Mouse (Mus musculus): ENCODE data around the gene Dock8. TPM values are rescaled to one million over a fixed set of nuclear protein-coding genes. Genes with fewer than 3 reads are reported as not detected.

The Dock8 gene
- polyA plus RNA-seq, 1 experiment from 2014 or later, result 1.5 TPM

DNA sequence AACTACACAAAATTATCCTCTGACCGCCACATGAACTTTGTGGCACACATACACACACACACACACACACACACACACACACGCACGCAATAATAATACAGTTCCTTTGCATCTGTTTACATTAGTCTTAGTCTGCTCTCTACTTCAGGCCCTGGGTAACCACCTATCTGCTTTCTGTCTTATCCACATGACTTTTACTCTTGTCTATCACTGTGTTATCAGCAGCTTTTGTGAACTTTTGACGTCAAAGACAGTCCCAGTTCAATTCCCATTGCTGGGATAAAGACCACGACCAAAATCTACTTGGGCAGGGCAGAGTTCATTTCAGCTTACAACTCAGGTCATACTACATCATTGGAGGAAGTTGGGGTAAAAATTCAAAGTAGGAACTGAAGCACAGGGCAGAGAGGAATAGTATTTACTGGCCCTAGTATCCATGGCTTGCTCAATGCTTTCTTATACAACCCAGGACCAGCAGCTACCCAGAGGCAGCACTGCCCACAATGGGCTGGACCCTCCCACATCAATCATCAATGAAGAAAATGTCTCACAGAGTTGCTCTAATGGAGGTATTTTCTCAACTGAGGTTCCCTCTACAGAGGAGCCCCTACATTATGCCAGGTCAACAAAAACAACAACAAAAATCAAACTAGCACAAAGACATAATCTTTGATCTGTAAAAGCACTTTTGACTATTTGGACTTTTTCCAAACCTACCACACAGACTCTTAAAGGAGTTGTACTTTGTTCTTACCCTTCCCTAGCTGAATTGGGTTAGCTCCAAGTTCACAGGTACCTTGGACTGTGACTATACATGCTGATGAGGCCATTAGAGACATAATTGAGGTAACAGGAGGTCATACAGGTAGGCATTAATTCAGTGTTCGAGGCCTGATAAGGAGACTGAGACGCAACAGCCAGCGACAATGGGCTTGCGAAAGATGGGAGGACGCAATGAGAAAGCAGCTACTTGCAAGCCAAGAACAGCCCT, 20.2 kb upstream of the Dock8 start:
- WGBS, result 89% methylated on average over 10 of the region's 10 CpGs
- H3K36me3 ChIP-seq (ENCODE audit: control insufficient read depth, insufficient read depth, low read length), result no peaks in the 10 kb centered on the region
- H3K9ac ChIP-seq (ENCODE audit: low read depth, low read length), result no peak overlapping the region

GRCm38 (mm10) chr19:24981294-24981693, 18.0 kb upstream of the Dock8 start:
- WGBS, result 26% methylated on average over 8 of the region's 8 CpGs
- Histone ChIP-seq H3K27ac (ENCODE audit: low read depth, low read length) (no peak overlapping the region), H3K4me2 (ENCODE audit: low read length) (no peak overlapping the region), H3K36me3 (ENCODE audit: control insufficient read depth, insufficient read depth, low read length) (no peaks in the 10 kb centered on the region), H3K9me3 (ENCODE audit: control insufficient read depth, low read length) (no peaks in the 10 kb centered on the region), H3K4me1 (ENCODE audit: control insufficient read depth, insufficient read depth, low read depth, low read length) (no peaks in the 10 kb centered on the region), H3K27me3 (replicated peaks; ENCODE audit: control insufficient read depth, insufficient read depth, low read length) (no peaks in the 10 kb centered on the region), H3K9ac (ENCODE audit: low read depth, low read length) (no peak overlapping the region), H3K4me3 (ENCODE audit: low read length) (no peak overlapping the region)
- peak; percentile 71 for ATAC-seq

More for the DNA sequence above, 20.2 kb upstream of the Dock8 start:
- no peaks in the 10 kb centered on the region for H3K4me1 ChIP-seq (ENCODE audit: control insufficient read depth, insufficient read depth, low read depth, low read length)
- ATAC-seq, result no peak
- H3K9me3 ChIP-seq (ENCODE audit: control insufficient read depth, low read length), result no peaks in the 10 kb centered on the region
- H3K4me3 ChIP-seq (ENCODE audit: low read length), result no peak overlapping the region
- H3K4me2 ChIP-seq (ENCODE audit: low read length), result no peak overlapping the region
- no peaks in the 10 kb centered on the region for H3K27me3 ChIP-seq (replicated peaks; ENCODE audit: control insufficient read depth, insufficient read depth, low read length)
- no peak overlapping the region for H3K27ac ChIP-seq (ENCODE audit: low read depth, low read length)

- H3K4me3 ChIP-seq (ENCODE audit: low read length), result no peak overlapping the region
- no peaks in the 10 kb centered on the region for H3K4me1 ChIP-seq (ENCODE audit: control insufficient read depth, insufficient read depth, low read depth, low read length)
- H3K27ac ChIP-seq (ENCODE audit: low read depth, low read length), result no peak overlapping the region
- H3K4me2 ChIP-seq (ENCODE audit: low read length), result no peak overlapping the region
- H3K9me3 ChIP-seq (ENCODE audit: control insufficient read depth, low read length), result no peaks in the 10 kb centered on the region
- H3K9ac ChIP-seq (ENCODE audit: low read depth, low read length), result no peak overlapping the region
- H3K36me3 ChIP-seq (ENCODE audit: control insufficient read depth, insufficient read depth, low read length), result no peaks in the 10 kb centered on the region
- no peak for ATAC-seq
- H3K27me3 ChIP-seq (replicated peaks; ENCODE audit: control insufficient read depth, insufficient read depth, low read length), result no peaks in the 10 kb centered on the region
- 89% methylated on average over 4 of the region's 4 CpGs for WGBS
Measured at GRCm38 (mm10) chr19:24983050-24983449, 16.3 kb upstream of the Dock8 start.

DNA sequence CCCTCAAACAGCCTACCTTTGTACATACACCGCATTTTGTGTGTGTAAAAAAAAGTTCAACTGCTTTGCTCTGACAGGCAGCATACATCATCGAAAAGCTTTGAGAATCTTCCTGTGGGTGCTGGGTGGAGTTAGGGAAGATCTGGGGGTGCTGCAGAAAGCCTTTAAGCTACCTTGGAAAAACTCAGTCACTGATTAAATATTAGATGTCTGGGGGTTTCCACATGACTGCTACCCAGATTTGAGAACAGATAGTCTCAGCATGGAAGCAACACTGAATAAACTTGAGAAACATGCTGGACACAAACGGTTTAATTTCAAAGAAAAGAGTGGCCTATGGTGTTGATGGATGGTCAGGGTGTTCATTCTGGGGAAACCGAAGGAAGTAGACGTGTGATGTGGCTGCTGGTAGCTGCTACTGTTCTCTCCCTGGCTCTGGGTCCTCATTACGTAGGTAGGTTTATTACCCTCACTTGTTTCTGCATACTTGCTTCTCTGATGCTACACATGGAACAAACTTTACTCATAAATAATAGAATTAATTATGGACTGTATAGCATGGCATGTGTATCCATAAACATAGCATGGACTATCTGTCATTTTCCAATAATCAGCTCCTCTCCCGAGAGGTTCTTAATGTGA, 15.4 kb upstream of the Dock8 start:
- no peaks in the 10 kb centered on the region for H3K4me1 ChIP-seq (ENCODE audit: control insufficient read depth, insufficient read depth, low read depth, low read length)
- WGBS, result 76% methylated on average over 7 of the region's 7 CpGs
- H3K4me3 ChIP-seq (ENCODE audit: low read length), result no peak overlapping the region
- no peaks in the 10 kb centered on the region for H3K36me3 ChIP-seq (ENCODE audit: control insufficient read depth, insufficient read depth, low read length)
- H3K9me3 ChIP-seq (ENCODE audit: control insufficient read depth, low read length), result no peaks in the 10 kb centered on the region
- no peak overlapping the region for H3K4me2 ChIP-seq (ENCODE audit: low read length)
- no peak overlapping the region for H3K9ac ChIP-seq (ENCODE audit: low read depth, low read length)
- H3K27ac ChIP-seq (ENCODE audit: low read depth, low read length), result no peak overlapping the region
- H3K27me3 ChIP-seq (replicated peaks; ENCODE audit: control insufficient read depth, insufficient read depth, low read length), result no peaks in the 10 kb centered on the region
- ATAC-seq, result no peak

DNA sequence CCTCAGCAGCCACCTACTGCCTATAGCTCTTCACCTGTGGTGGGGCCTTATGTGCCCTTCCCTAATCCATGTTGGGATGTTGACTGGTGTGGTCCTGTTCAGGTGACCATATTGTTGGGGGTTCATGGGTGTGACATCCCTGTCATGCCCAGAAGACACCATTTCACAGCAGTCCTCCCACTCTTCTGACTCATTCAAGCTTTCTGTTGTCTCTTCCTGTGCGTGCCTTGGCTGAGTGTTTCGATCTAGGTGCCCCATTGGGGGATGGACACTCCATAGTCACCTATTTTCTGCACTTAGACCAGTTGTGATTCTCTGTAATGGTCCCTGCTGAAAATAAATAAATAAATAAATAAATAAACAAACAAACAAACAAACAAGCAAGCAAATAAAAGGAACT, 14.3 kb upstream of the Dock8 start:
- Histone ChIP-seq H3K27me3 (replicated peaks; ENCODE audit: control insufficient read depth, insufficient read depth, low read length) (no peaks in the 10 kb centered on the region), H3K27ac (ENCODE audit: low read depth, low read length) (no peak overlapping the region), H3K36me3 (ENCODE audit: control insufficient read depth, insufficient read depth, low read length) (no peaks in the 10 kb centered on the region), H3K9ac (ENCODE audit: low read depth, low read length) (no peak overlapping the region), H3K4me1 (ENCODE audit: control insufficient read depth, insufficient read depth, low read depth, low read length) (no peaks in the 10 kb centered on the region), H3K4me3 (ENCODE audit: low read length) (no peak overlapping the region), H3K4me2 (ENCODE audit: low read length) (no peak overlapping the region), H3K9me3 (ENCODE audit: control insufficient read depth, low read length) (no peaks in the 10 kb centered on the region)
- ATAC-seq, result no peak
- WGBS, result 95% methylated on average over 2 of the region's 2 CpGs

GRCm38 (mm10) chr19:24987355-24987754, 12.0 kb upstream of the Dock8 start:
- Histone ChIP-seq H3K9me3 (ENCODE audit: control insufficient read depth, low read length) (no peaks in the 10 kb centered on the region), H3K9ac (ENCODE audit: low read depth, low read length) (no peak overlapping the region), H3K27ac (ENCODE audit: low read depth, low read length) (no peak overlapping the region), H3K4me2 (ENCODE audit: low read length) (no peak overlapping the region), H3K27me3 (replicated peaks; ENCODE audit: control insufficient read depth, insufficient read depth, low read length) (no peaks in the 10 kb centered on the region), H3K4me3 (ENCODE audit: low read length) (no peak overlapping the region), H3K36me3 (ENCODE audit: control insufficient read depth, insufficient read depth, low read length) (no peaks in the 10 kb centered on the region), H3K4me1 (ENCODE audit: control insufficient read depth, insufficient read depth, low read depth, low read length) (no peaks in the 10 kb centered on the region)
- no peak for ATAC-seq
- WGBS, result 73% methylated on average over 4 of the region's 4 CpGs

DNA sequence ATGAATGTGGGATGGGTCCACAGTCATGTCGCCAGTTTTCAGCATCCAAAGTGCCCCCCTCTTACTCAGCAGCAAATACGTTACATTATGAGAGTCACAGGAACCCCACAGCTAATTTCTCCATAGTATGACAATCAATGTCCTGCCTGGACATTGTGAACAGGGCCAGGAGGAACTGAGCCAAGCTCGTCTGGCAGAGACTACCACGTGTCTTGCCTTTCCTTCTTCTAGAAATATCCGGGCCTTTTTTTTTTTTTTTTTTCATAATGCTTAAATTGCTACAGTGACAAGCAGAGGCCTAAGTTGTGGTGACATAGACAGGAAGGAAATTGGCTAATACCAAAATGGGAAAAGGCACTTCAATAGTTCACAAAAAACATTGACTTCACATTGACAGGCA, 10.5 kb upstream of the Dock8 start:
- Histone ChIP-seq H3K9me3 (ENCODE audit: control insufficient read depth, low read length) (no peaks in the 10 kb centered on the region), H3K4me2 (ENCODE audit: low read length) (no peak overlapping the region), H3K27me3 (replicated peaks; ENCODE audit: control insufficient read depth, insufficient read depth, low read length) (no peaks in the 10 kb centered on the region), H3K27ac (ENCODE audit: low read depth, low read length) (no peak overlapping the region), H3K9ac (ENCODE audit: low read depth, low read length) (no peak overlapping the region), H3K36me3 (ENCODE audit: control insufficient read depth, insufficient read depth, low read length) (no peaks in the 10 kb centered on the region), H3K4me1 (ENCODE audit: control insufficient read depth, insufficient read depth, low read depth, low read length) (no peaks in the 10 kb centered on the region), H3K4me3 (ENCODE audit: low read length) (no peak overlapping the region)
- 67% methylated on average over 5 of the region's 5 CpGs for WGBS
- ATAC-seq, result no peak

GRCm38 (mm10) chr19:24990138-24990822, 9.1 kb upstream of the Dock8 start:
- H3K4me1 ChIP-seq (ENCODE audit: control insufficient read depth, insufficient read depth, low read depth, low read length), result no peaks in the 10 kb centered on the region
- H3K27ac ChIP-seq (ENCODE audit: low read depth, low read length), result no peak overlapping the region
- no peak overlapping the region for H3K4me2 ChIP-seq (ENCODE audit: low read length)
- no peaks in the 10 kb centered on the region for H3K27me3 ChIP-seq (replicated peaks; ENCODE audit: control insufficient read depth, insufficient read depth, low read length)
- ATAC-seq, result no peak
- 77% methylated on average over 7 of the region's 7 CpGs for WGBS
- H3K9me3 ChIP-seq (ENCODE audit: control insufficient read depth, low read length), result no peaks in the 10 kb centered on the region
- no peak overlapping the region for H3K9ac ChIP-seq (ENCODE audit: low read depth, low read length)
- H3K4me3 ChIP-seq (ENCODE audit: low read length), result no peak overlapping the region
- no peaks in the 10 kb centered on the region for H3K36me3 ChIP-seq (ENCODE audit: control insufficient read depth, insufficient read depth, low read length)

DNA sequence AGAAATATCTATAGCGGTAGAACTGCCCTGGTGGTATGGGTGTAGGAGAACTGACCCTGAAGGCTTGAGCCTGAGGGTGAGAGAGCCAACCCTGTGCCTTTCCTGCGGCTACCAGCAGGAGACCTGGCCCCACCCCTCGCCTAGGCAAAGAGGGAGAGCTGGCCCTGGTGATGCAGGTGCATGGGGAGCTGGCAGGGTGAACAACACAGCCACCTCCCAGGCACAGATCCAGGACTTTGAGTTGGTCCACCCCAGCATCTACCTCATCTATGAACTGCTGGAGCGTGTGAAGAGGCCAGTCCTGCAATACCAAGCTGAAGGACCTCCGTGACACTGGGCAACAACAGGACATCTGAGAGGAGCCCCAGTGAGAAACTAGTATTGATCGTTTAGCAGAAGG, 5.8 kb upstream of the Dock8 start:
- Histone ChIP-seq H3K27me3 (replicated peaks; ENCODE audit: control insufficient read depth, insufficient read depth, low read length) (peaks cover 4% of the 10 kb centered on the region), H3K4me1 (ENCODE audit: control insufficient read depth, insufficient read depth, low read depth, low read length) (no peaks in the 10 kb centered on the region), H3K4me2 (ENCODE audit: low read length) (no peak overlapping the region), H3K4me3 (ENCODE audit: low read length) (no peak overlapping the region), H3K9ac (ENCODE audit: low read depth, low read length) (no peak overlapping the region), H3K36me3 (ENCODE audit: control insufficient read depth, insufficient read depth, low read length) (no peaks in the 10 kb centered on the region), H3K9me3 (ENCODE audit: control insufficient read depth, low read length) (no peaks in the 10 kb centered on the region), H3K27ac (ENCODE audit: low read depth, low read length) (no peak overlapping the region)
- ATAC-seq, result no peak
- WGBS, result 72% methylated on average over 6 of the region's 6 CpGs

Data from hindbrain, embryonic 16.5 days (tissue).